Mouse (Mus musculus) layer of hippocampus, postnatal 14 days (tissue): ENCODE results near the gene Ddr2. TPM values are rescaled to one million over a fixed set of nuclear protein-coding genes. Genes with fewer than 3 reads are reported as not detected.
"Not testable (repeated sequence)": the region's sequence is repeated elsewhere in the genome, so short reads cannot be mapped to it uniquely, and the experiment has no call there.

ENCODE experiments used
- DNase-seq, 2 experiments: peaks; one replicate each; pipeline ENCODE4 v3.0.0; 2021 to 2022; ENCODE audit warnings: low spot score in 2 of 2, mixed read lengths in 1 of 2
- total RNA-seq, 2 experiments: library from RNA; stranded (reverse); gene quantifications; 2 replicates each; pipeline ENCODE4 v1.2.3; 2021

The Ddr2 gene
- total RNA-seq, 2 experiments from 2014 or later: 6.3 to 9.2 TPM

DNA sequence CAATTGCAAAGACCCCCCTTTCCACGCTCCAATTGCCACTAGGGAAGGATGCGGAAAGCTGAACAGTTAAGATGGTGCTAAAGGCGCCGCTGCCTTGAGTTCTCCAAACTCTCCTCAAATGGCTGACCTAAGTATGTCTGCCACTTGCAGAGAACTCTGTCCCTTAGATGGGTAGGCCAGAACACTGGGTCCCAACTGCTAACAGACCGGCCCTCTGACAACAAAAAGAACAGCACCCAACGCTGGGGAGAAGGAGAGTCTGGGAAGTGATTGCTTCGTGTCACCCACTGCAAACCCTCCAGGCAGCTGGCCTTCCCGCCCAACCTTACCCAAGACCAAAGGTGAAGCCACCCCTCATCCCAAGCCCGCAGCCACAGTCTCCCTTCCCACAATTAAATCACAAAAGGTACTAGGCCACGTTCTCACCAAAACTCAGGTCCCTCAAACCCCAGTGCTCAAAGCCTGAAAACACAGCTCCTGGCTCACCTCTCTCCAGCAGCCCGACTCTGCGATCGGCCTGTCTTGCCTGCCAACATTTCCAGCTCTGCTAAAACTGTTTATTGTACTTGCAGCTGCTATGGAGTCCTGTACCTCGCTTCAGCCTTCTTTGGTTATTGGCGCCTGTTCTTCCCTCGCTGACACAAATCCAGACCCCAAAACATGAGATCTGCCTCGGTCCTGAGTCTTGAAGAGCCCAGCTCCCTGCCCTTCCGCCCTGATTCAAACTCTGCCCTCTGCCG, 616 bp downstream of the Ddr2 start:
- peak in 1 of 2 experiments; percentile 4 for DNase-seq

DNA sequence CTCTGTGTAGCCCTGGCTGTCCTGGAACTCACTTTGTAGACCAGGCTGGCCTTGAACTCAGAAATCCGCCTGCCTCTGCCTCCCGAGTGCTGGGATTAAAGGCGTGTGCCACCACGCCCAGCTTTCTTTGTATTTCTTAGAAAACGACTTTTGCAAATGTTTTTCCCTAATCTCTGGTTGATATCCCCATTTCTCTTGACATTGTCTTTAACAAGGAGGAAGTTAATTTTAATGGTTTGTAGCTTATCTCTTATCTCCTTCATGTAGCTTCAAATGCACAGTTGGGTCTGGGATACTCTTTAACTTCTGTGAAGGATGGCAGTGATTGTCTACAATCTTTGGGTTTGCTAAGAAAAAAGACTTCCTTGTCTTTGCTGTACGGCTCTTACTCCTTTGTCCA, 7.7 kb downstream of the Ddr2 start:
- not testable (repeated sequence) for DNase-seq

DNA sequence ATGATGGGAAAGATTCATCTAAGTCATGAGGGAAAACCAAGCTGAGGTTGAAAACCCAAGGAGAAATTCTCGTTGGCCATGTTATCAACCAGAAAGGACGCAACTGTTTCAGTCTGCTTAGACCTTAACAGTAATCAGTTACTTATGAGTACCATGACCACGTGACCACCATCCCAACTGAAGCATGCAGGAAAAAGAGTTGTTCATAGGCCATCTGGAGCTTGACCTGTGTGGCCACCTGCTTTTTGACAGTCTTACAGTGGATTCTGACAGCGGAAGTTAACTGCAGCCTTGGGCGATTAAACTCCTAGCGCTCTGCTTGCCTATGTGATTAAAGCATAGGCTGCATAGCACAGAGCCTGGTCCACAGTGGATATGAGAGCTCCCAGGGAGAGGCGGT, 23.9 kb downstream of the Ddr2 start:
- no peak for DNase-seq

DNA sequence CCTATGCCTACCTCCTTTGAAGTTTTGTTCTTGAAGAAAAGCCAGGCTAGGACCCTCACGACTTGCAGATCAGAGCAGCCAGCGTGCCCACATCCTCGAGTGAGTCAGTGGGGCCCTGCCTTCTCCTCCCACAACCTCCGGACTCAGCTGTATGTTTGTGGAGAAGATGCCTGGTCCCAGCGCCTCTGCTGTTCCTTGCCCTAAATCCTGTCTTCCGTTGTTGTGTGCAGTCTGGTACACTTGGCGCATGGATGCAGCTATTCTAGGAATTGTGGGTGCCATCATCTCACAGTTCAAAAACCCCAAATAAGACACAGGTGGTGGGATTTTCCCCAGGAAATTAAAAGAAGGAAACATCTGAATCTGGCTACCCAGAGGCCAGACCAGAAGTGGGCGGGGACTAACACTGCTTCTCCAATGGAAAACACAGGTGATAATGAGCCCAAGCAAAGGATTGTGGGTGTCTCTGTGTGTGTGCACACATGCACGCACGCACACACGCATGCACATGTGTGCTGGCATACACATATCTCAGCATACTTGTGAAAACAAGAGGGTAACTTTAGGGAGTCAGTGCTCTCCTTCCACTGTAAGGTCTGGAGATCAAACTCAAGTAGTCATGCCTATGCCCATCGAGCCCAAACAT, 26.3 kb downstream of the Ddr2 start:
- DNase-seq: no peak

DNA sequence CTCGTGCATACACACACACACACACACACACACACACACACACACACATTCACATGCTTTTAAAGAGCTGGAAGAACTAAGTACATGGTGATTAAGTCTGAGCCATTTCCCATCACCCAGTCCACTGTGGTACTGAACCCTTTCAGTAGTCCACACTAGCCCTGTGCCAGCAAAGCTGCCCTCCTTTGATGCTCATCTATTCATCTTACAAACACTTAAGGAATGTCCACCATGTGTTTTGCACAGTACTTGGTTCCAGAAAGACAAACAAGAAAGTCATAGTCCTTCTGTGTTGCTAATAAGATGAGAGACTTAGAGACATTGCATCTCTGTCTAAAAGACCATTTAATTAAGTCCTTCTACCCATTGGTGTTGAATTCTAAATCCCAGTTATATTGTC, 29.7 kb downstream of the Ddr2 start:
- no peak for DNase-seq

DNA sequence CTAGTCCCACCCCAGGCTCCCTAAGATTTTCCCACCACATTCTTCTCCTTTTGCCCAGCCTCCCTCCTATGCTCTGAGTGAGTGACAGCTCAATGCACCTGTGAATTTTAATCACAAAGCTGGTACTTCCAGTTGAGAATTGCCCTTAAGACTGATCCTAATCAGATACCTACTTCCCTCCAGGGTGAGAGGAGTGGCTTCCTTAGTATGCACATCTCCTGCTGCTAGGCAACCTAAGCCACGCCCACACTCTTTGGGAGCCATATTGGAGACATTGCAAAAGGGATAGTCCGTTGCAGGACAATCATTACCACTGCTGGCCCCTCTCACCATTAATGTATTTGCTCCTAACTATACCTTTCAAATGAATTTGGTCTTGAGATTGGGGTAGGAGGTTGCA, 31.1 kb downstream of the Ddr2 start:
- no peak for DNase-seq

DNA sequence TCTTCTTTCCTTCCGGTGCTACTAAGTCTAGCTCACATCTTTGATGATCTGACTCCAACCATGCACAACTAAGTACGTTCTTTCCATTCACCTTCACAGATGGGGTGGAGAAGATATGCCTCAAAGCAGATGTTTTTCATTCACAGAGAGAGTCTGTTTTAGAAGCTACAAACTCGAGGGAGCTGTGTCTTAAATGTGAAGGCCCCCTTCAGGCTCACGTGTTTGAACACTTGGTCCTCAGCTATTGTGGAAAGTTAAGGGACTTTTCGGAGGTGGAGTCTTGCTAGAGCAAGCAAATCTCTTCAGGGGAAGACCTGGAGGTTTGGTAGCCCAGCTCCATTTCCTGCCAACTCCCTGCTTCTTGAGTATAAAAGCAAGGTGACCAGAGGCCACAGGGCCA, 34.2 kb downstream of the Ddr2 start:
- no peak for DNase-seq

DNA sequence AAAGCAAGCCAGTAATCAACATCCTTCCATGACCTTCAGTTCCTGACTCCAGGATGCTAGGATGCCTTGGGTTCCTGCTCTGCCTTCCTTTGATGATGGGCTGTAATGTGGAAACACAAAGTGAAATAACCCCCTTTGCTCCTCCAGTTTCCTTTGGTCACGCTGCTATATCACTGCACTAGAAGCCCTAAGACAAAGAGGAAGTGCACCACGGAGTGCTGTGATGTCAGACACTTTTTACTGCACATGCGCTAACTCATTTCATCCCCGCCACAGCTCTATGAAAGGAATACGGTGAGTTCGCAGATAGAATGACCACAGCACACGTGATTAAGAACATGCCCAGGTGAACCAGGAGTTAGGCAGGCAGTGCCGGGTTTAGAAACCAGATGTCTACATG, 36.8 kb downstream of the Ddr2 start:
- no peak for DNase-seq

DNA sequence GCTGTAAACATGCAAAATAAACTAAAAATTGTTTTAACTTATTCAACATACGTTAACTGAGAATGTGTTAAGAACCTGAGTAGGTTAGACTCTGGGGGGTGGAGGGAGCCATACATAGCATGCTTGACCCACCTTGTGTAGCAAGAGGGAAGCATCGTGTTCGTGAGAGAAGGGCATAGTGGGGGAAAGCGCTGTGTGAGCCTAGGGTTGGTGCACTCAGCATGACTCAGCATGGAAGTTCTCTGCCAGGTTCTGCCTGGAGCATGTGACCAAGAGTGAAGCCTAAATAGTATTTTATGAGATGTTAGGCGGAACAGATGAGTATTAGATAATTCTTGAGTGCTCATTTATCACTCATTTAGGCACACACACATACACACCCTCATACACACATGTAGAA, 41.4 kb downstream of the Ddr2 start:
- DNase-seq: no peak

DNA sequence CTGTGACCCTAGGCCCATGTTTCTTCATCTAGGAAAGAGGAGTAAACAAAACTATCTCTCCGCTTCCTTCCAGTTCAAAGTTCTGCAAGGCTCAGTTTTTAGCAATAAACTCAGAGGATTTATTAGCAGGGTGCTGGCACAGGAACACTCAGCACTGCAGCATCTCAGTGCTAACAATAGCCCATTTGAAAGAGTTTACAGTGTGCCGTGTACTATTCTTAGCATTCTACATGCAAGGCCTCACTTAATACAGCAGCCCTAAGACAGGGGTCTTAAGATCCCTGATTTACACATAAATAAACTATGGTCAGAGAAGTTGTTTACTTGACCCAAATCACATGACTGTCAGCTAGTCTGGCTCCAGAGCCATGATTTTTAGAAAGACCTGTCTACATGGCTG, 44.6 kb downstream of the Ddr2 start:
- no peak for DNase-seq

DNA sequence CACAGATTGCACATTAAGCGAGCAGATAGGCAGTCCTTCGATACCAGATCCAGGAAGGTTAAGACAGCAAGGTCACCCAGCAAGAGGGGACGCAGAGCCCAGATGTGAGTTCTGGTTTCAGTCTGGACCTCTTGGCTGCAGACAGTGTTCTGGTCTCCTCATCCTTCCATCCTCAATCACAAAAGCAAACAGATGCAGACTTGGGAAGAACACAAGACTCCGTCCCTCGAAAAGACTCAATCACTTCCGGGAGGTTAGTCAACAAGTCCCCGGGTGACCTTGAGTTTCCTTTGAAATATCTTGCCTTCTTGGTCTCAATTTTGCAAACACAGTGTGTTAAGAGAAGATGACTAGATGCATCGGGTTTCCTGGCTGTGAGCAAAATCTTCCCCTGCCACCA, 45.6 kb downstream of the Ddr2 start:
- no peak for DNase-seq

DNA sequence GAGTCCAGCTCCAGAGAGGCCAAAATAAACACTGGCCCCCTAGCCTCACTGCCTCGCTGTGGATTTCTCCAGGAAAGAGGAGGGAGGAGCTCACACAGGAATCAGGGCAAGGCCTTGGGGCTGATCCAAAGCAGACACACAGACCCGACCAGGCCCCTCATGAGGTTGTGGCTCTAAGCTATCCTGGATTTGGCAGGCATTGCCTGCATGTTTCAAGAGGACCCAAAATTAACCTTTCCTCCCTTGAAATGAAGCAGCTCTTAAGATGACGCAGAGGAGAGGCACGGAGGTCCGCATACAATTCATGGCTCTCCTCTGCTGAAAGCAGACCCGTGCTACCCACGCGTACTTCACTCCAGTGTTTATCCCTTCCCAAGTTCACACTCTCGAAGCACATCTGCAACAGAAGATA, 46.5 kb downstream of the Ddr2 start:
- DNase-seq: no peak

DNA sequence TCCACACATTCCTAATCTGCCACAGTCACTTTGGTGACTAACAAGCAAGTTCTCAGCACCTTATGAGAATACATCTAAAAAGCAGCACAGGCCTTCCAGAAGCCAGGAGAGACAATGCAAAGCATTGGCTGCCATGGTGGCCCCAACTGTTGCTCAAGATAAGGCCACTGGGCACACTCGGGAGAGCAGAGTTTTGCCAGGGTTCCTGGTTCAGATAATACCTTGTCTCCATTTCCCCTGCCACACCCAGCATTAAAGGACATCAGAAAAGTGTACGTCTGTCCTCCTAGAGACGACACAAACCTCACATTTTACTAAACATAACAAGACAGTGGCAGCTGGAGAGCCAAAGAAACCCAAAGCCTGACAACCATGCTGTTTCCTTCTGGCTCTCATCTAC, 50.3 kb downstream of the Ddr2 start:
- no peak for DNase-seq

DNA sequence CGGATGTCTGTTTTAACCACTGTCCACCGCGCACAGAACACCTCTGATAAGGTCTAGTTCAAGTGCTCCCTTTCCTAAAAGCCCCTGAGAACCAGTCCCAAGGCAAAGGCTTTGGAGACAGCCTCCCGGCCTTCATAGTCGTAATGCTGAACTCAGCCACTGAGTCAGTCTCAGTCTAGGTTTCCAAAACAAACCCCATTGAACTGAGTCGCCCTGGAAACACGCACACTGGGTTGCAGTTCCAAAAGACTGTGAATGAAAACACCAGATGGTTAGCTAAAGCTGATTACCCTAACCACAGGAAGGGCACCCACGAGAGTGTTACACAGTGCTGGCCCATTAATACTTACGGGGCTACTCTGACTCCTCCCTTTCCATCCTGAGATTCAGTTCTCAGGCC, 51.2 kb downstream of the Ddr2 start:
- peak; percentile 10 to 37 for DNase-seq

DNA sequence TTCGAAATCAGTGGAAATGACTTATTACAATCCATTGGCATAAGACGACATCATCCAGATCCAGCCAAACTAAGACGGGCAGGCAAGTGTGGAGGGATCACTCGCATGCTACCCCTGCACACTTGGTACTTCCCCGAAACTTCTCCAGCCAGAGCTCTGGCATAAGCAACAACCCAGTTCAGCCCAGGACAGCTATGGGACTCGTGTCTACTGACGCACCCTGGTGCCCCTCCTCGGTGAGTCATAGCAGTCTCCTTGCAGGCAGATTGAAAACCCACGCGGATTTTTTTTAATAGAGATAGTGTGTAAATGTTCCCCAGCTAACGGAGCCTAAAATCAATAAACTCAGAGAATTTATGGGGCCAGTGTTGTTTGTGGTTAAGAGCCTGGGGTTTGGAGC, 52.5 kb downstream of the Ddr2 start:
- peak in 1 of 2 experiments; percentile 15 for DNase-seq

DNA sequence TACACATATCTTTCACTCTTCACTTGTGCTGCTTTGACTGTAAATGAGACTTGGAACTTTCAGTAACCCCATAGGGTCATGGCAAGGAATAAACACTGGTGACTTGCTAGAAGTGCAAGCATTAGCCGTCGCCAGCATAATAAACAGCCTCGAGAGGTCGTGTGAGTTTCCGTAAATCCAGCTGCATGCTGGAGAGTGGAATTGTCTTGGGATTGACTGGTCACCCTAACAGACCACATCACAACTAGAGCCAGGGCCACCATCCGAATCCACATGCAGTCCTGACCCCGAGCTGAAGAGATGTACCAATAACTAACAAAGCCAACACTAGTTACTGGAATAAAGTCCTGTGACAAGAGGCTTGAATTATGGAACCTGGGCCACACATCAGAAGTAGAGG, 53.0 kb downstream of the Ddr2 start:
- DNase-seq: no peak

DNA sequence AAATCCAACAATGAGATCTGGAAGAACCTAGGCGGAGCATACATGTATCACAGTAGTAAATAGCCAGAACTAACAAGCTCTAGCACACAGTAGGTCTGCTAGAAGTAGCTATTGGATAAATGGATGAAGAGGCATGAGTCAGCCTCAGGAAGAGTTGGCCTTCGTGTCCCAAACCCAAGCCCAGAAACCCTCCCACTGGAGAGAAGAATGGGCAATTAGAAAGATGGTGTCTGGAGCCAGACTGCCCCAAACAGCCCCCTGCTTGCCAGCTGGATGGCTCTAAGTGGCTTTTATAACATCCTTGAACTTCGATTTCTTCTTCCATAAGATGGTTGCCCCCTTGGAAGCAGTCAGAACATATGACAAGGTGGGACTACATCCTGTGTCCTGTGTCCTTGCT, 53.6 kb downstream of the Ddr2 start:
- no peak for DNase-seq

DNA sequence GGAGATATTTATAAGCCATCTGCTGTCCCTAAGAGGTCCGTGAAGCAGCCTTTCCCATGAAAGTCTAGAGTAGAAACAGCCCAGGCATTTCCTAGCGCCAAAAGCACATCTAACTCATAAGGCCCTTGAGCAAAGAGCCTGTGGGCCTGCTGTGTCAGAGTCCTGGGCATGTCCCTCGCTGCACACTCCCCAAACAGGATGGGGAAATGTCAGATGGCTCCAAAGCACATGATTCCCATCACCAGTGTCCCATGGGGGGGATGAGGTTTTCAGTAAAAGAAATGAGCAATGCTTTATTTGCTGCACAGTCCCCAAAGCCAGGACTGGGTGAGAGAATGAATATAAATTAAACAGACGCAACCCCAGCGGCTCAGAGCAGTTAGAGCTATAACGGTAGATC, 54.3 kb downstream of the Ddr2 start:
- no peak for DNase-seq

DNA sequence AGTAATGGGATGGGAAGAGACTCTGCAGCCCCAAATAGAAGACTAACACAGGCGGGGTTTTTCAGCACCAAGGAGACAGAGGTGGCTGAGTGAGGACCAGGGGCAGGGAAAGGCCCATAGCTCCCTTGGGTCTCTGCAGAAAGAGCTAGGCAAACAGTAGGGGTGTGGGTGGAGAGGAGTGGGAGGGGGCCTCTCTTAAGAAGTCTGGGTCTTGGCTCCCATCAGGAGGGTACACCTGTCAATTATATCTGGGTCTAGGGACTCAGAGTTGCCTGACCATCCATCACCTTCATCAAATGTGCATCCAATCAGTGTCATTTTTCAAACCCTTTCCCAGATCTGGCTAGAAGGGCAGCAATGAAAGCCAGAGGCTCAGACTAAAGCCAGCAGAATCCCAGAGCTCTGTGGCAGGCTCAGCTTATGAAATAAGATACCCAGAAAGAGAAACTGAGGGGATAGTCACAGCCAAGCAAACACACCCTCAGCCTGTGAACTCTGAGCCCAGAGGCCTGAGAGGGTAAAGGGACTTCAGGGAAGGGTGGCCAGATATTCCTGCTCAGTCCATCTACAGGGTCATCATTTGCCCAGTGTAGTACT, 58.0 kb downstream of the Ddr2 start:
- DNase-seq: no peak

DNA sequence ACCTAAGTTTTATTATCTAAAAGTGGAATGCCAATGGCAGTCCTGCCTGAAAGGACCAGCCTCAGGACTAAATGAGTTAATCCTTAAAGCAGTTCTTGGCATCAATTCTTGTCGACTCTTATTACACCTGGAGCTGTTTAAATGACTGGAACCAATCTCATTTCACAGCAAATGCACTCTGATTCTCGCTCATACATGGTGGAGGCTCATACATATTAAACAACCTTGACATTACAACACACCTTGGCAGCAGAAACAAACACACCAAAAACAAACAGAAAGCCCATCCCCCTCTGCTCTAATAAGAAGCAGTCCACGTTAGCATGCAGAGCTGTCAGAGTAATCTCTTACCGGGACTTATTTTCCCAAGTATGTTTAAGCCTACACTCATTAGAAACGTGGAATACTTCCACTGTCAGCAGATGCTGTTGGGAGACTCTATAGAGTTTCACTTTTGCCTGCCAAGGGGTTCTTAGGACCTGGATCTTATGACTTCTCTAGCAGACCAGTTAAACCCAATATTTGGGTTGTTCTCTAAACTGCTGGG, 58.9 kb downstream of the Ddr2 start:
- no peak for DNase-seq

DNA sequence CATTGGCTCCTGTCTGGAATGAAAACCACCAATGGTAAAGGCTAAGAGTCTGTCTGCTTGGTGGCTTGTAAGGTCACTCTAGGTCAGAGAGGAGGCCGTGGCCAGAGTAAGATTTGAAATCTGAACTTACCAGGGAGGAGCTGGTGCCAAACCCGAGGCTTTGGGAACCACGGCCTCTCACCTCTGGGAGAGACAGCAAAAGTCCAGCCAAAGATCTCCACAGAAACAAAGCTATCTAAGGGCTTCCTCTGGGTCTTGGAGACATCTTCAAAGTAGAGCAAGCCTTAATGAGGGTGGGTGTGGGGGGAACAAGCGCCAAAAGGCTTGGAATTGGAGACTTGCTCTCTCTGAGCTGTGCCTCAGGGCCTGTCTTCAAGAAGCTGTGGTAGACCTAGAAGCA, 62.1 kb downstream of the Ddr2 start:
- DNase-seq: no peak

DNA sequence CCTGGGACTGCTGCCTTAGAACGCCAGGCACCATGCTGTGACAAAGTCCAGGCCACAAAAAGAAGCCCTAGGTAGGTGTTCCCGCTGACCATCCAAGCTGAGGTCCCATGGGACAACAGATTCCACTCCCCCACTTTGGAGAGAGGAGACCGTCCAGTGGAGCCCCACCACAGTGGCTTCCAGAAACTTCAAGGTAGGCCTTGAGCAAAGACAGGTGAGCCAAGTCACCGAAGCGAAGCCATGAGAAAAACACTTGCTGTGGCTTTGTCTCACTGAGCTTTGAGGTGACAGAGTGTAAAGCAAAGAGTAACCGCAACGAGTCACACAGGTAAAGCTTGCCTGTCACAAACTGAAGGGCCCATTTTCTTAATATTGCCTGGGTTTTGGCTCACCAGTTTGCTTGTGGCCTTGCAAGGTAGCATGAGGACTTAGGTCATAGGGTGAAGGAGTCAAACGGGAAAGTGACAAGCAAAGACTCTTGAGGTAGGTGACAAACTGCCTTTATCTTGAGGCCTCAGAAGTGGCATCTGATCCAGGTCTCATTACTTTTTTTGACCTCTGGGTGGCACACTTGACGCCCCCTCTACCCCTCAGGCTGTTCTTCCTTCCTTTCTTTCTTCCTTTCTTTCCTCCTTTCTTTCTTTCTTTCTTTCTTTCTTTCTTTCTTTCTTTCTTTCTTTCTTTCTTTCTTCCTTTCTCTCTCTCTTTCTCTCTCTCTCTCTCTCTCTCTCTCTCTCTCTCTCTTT, 65.7 kb downstream of the Ddr2 start:
- DNase-seq: no peak
